Mouse (Mus musculus) CH12.LX (cell line): ENCODE data around the gene Ttll8.

Experiments used
- CTCF ChIP-seq, 2 experiments: IDR thresholded peaks in 1 of 2; conservative IDR thresholded peaks in 1 of 2; 2 replicates each; pipeline ENCODE4 v1.5.1; 2011 to 2012; ENCODE audit warnings: low read depth in 2 of 2, low read length in 2 of 2, improper control_type of control experiment in 1 of 2, inconsistent platforms in 1 of 2, mild to moderate bottlenecking in 1 of 2, moderate library complexity in 1 of 2
- JUND ChIP-seq: conservative IDR thresholded peaks from 2 replicates; pipeline ENCODE4 v1.6.1; 2011; ENCODE audit warnings: low read depth, low read length, improper control_type of control experiment
- MAFK ChIP-seq: IDR thresholded peaks from 2 replicates; pipeline ENCODE4 v1.6.1; 2011; ENCODE audit warnings: low read length, improper control_type of control experiment; ENCODE audit not compliant: insufficient replicate concordance
- SIN3A ChIP-seq: IDR thresholded peaks from 2 replicates; pipeline ENCODE4 v1.6.1; 2012; ENCODE audit warnings: low read length, improper control_type of control experiment, inconsistent platforms
- TBP ChIP-seq: conservative IDR thresholded peaks from 2 replicates; pipeline ENCODE4 v1.6.1; 2011; ENCODE audit warnings: low read depth, low read length, improper control_type of control experiment
- USF2 ChIP-seq: conservative IDR thresholded peaks from 2 replicates; pipeline ENCODE4 v1.6.1; 2011; ENCODE audit warnings: low read depth, low read length, improper control_type of control experiment
- ZNF384 ChIP-seq: IDR thresholded peaks from 2 replicates; pipeline ENCODE4 v1.6.1; 2012; ENCODE audit warnings: low read depth, low read length, improper control_type of control experiment, inconsistent platforms

- TF ChIP-seq MAFK: no peak
- no peak for TF ChIP-seq CTCF (conservative IDR thresholded peaks at IDR 0.05 in 1 of 2, IDR thresholded peaks at IDR 0.05 in 1 of 2; ENCODE audit: low read depth in 2 of 2, low read length in 2 of 2)
- no peak for TF ChIP-seq USF2
- TF ChIP-seq ZNF384: no peak
- TF ChIP-seq JUND: no peak
- no peak for TF ChIP-seq SIN3A
- no peak for TF ChIP-seq TBP
These were observed 102.6 kb downstream of the Ttll8 start for GRCm38 (mm10) chr15:88851507-88852149.
